Mouse (Mus musculus) intestine, embryonic 16.5 days (tissue): ENCODE measurements around the gene Pou3f4. TPM values are rescaled to one million over a fixed set of nuclear protein-coding genes. Genes with fewer than 3 reads are reported as not detected.

Experiments
- ATAC-seq: fragments of 200-750 bp; cut with Nextera tagmentation; 2 replicates; pipeline ENCODE4 v1.8.0; 2017; ENCODE audit warnings: moderate TSS enrichment, moderate library complexity
- H3K27ac ChIP-seq: fragments of 300-500 bp; sonication (generic); 2 replicates; pipeline ENCODE4 v1.5.1; 2014; ENCODE audit warnings: mild to moderate bottlenecking, low read length
- H3K27me3 ChIP-seq: fragments of 300-500 bp; sonication (generic); replicated peaks from 2 replicates; pipeline ENCODE4 v1.6.1; 2014; ENCODE audit warnings: low read length, control low read depth, mixed read lengths; ENCODE audit not compliant: control insufficient read depth, insufficient read depth
- H3K36me3 ChIP-seq: fragments of 300-500 bp; sonication (generic); 2 replicates; pipeline ENCODE4 v1.6.1; 2014; ENCODE audit warnings: low read length, control low read depth; ENCODE audit not compliant: control insufficient read depth, insufficient read depth
- H3K4me1 ChIP-seq: fragments of 300-500 bp; sonication (generic); 2 replicates; pipeline ENCODE4 v1.6.1; 2014; ENCODE audit warnings: low read length, control low read depth, mixed read lengths; ENCODE audit not compliant: control insufficient read depth, insufficient read depth
- H3K4me2 ChIP-seq: fragments of 300-500 bp; sonication (generic); 2 replicates; pipeline ENCODE4 v1.6.1; 2014; ENCODE audit warnings: low read depth, low read length, control low read depth
- H3K4me3 ChIP-seq: fragments of 300-500 bp; sonication (generic); 2 replicates; pipeline ENCODE4 v1.5.1; 2014; ENCODE audit warnings: mild to moderate bottlenecking, low read length
- H3K9ac ChIP-seq: fragments of 300-500 bp; sonication (generic); 2 replicates; pipeline ENCODE4 v1.6.1; 2014; ENCODE audit warnings: low read depth, low read length
- H3K9me3 ChIP-seq: fragments of 300-500 bp; sonication (generic); 2 replicates; pipeline ENCODE4 v1.6.1; 2016; ENCODE audit warnings: low read length, control low read depth; ENCODE audit not compliant: control insufficient read depth
- WGBS: fragments of 180-500 bp; shearing (Covaris S2); extraction: QIAGEN DNeasy Blood & Tissue Kit; methylation state at CpG from one replicate; pipeline ENCODE4 v1.1.7; 2014; 5-methylcytosine and 5-hydroxymethylcytosine counted together
- polyA plus RNA-seq: library from polyadenylated mRNA; unstranded; fragments of >200 nt; fragmentation: Nextera tagmentation; extraction: Ambion mirVana; gene quantifications from 2 replicates; pipeline ENCODE4 v1.2.1, GENCODE M21; 2015

The Pou3f4 gene
- polyA plus RNA-seq, 1 experiment from 2014 or later = 0.17 TPM

GRCm38 (mm10) chrX:110815549-110815930, 1.5 kb downstream of the Pou3f4 start:
- Histone ChIP-seq H3K4me2 (peak overlapping the region; percentile 71), H3K9me3 (no peaks in the 10 kb centered on the region), H3K27ac (no peak overlapping the region), H3K36me3 (no peaks in the 10 kb centered on the region), H3K27me3 (peaks cover 16% of the 10 kb centered on the region), H3K9ac (no peak overlapping the region), H3K4me3 (peak overlapping the region; percentile 43), H3K4me1 (0 out of 2 replicates have a peak, but pooled peaks cover 2% of the 10 kb centered on the region)
- no peak for ATAC-seq
- WGBS = 33% methylated on average over 8 of the region's 18 CpGs

GRCm38 (mm10) chrX:110816609-110817008, 2.5 kb downstream of the Pou3f4 start:
- H3K36me3 ChIP-seq = no peaks in the 10 kb centered on the region
- H3K27me3 ChIP-seq = peaks cover 16% of the 10 kb centered on the region
- H3K4me2 ChIP-seq = peak overlapping the region; percentile 16; the same call in 1 of the 2 replicates
- 11% methylated on average over 16 of the region's 16 CpGs for WGBS
- H3K9me3 ChIP-seq = no peaks in the 10 kb centered on the region
- no peak for ATAC-seq
- no peak overlapping the region for H3K27ac ChIP-seq
- H3K4me3 ChIP-seq = no peak overlapping the region
- 0 out of 2 replicates have a peak, but pooled peaks cover 2% of the 10 kb centered on the region for H3K4me1 ChIP-seq
- H3K9ac ChIP-seq = no peak overlapping the region

- Histone ChIP-seq H3K9ac (no peak overlapping the region), H3K36me3 (no peaks in the 10 kb centered on the region), H3K4me2 (no peak overlapping the region), H3K27ac (no peak overlapping the region), H3K4me3 (no peak overlapping the region), H3K27me3 (peaks cover 16% of the 10 kb centered on the region), H3K4me1 (0 out of 2 replicates have a peak, but pooled peaks cover 2% of the 10 kb centered on the region), H3K9me3 (no peaks in the 10 kb centered on the region)
- ATAC-seq = no peak
- WGBS = 17% methylated on average over 10 of the region's 10 CpGs
These were observed 3.1 kb downstream of the Pou3f4 start for GRCm38 (mm10) chrX:110817211-110817610.

- H3K9me3 ChIP-seq = no peaks in the 10 kb centered on the region
- ATAC-seq = no peak
- H3K36me3 ChIP-seq = no peaks in the 10 kb centered on the region
- H3K27ac ChIP-seq = no peak overlapping the region
- no peak overlapping the region for H3K4me2 ChIP-seq
- no peak overlapping the region for H3K4me3 ChIP-seq
- H3K27me3 ChIP-seq = no peaks in the 10 kb centered on the region
- H3K9ac ChIP-seq = no peak overlapping the region
- H3K4me1 ChIP-seq = no peaks in the 10 kb centered on the region
- WGBS = 68% methylated on average over 2 of the region's 2 CpGs
These were observed 23.4 kb downstream of the Pou3f4 start for GRCm38 (mm10) chrX:110837450-110837849.

- H3K27me3 ChIP-seq = no peaks in the 10 kb centered on the region
- H3K9me3 ChIP-seq = no peaks in the 10 kb centered on the region
- no peak for ATAC-seq
- H3K27ac ChIP-seq = no peak overlapping the region
- H3K36me3 ChIP-seq = no peaks in the 10 kb centered on the region
- no peak overlapping the region for H3K4me2 ChIP-seq
- H3K9ac ChIP-seq = no peak overlapping the region
- 54% methylated on average over 2 of the region's 2 CpGs for WGBS
- no peak overlapping the region for H3K4me3 ChIP-seq
- no peaks in the 10 kb centered on the region for H3K4me1 ChIP-seq
These were observed 37.2 kb downstream of the Pou3f4 start for GRCm38 (mm10) chrX:110851300-110851699.
